Mouse (Mus musculus) embryonic fibroblast, embryonic 13.5 days (primary cell): ENCODE results near the gene Heca.

Experiments
- CTCF ChIP-seq: IDR thresholded peaks from 2 replicates; pipeline ENCODE4 v1.5.1; 2011; ENCODE audit warnings: mild to moderate bottlenecking, control low read depth, low read length, moderate library complexity, borderline replicate concordance; ENCODE audit not compliant: insufficient read depth
- POLR2A ChIP-seq: IDR thresholded peaks from 2 replicates; pipeline ENCODE4 v1.6.1; 2011; ENCODE audit warnings: low read depth, mild to moderate bottlenecking, control low read depth, low read length, moderate library complexity

- no peak for TF ChIP-seq POLR2A
- no peak for TF ChIP-seq CTCF
Observed at GRCm38 (mm10) chr10:17903449-17903848, 44.4 kb downstream of the Heca start.
